Mouse (Mus musculus): Measurements from ENCODE around the gene Clcc1.
"Not testable (repeated sequence)": the region's sequence is repeated elsewhere in the genome, so short reads cannot be mapped to it uniquely, and the experiment has no call there.

The Clcc1 gene

GRCm38 (mm10) chr3:108653710-108654379 lies at the start of gene Clcc1:
Gene Clcc1 (plus strand): TSS chr3:108653913.
- in situ Hi-C loops (cut with MseI, MboI), result no loop called here

- in situ Hi-C loops (cut with MseI, MboI), result no loop called here
These were observed 44.8 kb upstream of the Clcc1 start for GRCm38 (mm10) chr3:108608906-108609305.

- in situ Hi-C loops (cut with MseI, MboI), result no loop called here
These were observed 19.0 kb upstream of the Clcc1 start for GRCm38 (mm10) chr3:108634761-108635160.

GRCm38 (mm10) chr3:108639412-108639811 lies 14.3 kb upstream of the Clcc1 start:
- in situ Hi-C loops (cut with MseI, MboI), result no loop called here

GRCm38 (mm10) chr3:108640998-108641397 lies 12.7 kb upstream of the Clcc1 start:
- in situ Hi-C loops (cut with MseI, MboI), result no loop called here

- in situ Hi-C loops (cut with MseI, MboI), result no loop called here
These were observed 8.9 kb upstream of the Clcc1 start for GRCm38 (mm10) chr3:108644856-108645255.

GRCm38 (mm10) chr3:108646036-108646435 lies 7.7 kb upstream of the Clcc1 start:
- in situ Hi-C loops (cut with MseI, MboI), result no loop called here

GRCm38 (mm10) chr3:108647681-108648080 lies 6.0 kb upstream of the Clcc1 start:
- in situ Hi-C loops (cut with MseI, MboI), result not testable (repeated sequence)

- in situ Hi-C loops (cut with MseI, MboI), result no loop called here
These were observed 659 bp upstream of the Clcc1 start for GRCm38 (mm10) chr3:108652866-108653642.

GRCm38 (mm10) chr3:108654566-108654965 lies 853 bp downstream of the Clcc1 start:
- in situ Hi-C loops (cut with MseI, MboI), result no loop called here

GRCm38 (mm10) chr3:108655486-108655885 lies 1.8 kb downstream of the Clcc1 start:
- in situ Hi-C loops (cut with MseI, MboI), result no loop called here

GRCm38 (mm10) chr3:108658612-108659011 lies 4.9 kb downstream of the Clcc1 start:
- in situ Hi-C loops (cut with MseI, MboI), result no loop called here

GRCm38 (mm10) chr3:108660941-108661340 lies 7.2 kb downstream of the Clcc1 start:
- in situ Hi-C loops (cut with MseI, MboI), result no loop called here

GRCm38 (mm10) chr3:108676616-108677015 lies 22.9 kb downstream of the Clcc1 start:
- in situ Hi-C loops (cut with MseI, MboI), result no loop called here

GRCm38 (mm10) chr3:108681004-108681403 lies 27.3 kb downstream of the Clcc1 start:
- in situ Hi-C loops (cut with MseI, MboI), result no loop called here

- in situ Hi-C loops (cut with MseI, MboI), result not testable (repeated sequence)
These were observed 29.9 kb downstream of the Clcc1 start for GRCm38 (mm10) chr3:108683597-108683996.

GRCm38 (mm10) chr3:108685701-108686100 lies 32.0 kb downstream of the Clcc1 start:
- in situ Hi-C loops (cut with MseI, MboI), result no loop called here

GRCm38 (mm10) chr3:108689015-108689441 lies 35.3 kb downstream of the Clcc1 start:
- in situ Hi-C loops (cut with MseI, MboI), result no loop called here

GRCm38 (mm10) chr3:108689446-108689845 lies 35.7 kb downstream of the Clcc1 start:
- in situ Hi-C loops (cut with MseI, MboI), result no loop called here

GRCm38 (mm10) chr3:108689979-108690378 lies 36.3 kb downstream of the Clcc1 start:
- in situ Hi-C loops (cut with MseI, MboI), result no loop called here

- in situ Hi-C loops (cut with MseI, MboI), result no loop called here
These were observed 40.6 kb downstream of the Clcc1 start for GRCm38 (mm10) chr3:108694321-108694720.

GRCm38 (mm10) chr3:108698662-108699061 lies 44.9 kb downstream of the Clcc1 start:
- in situ Hi-C loops (cut with MseI, MboI), result no loop called here

- in situ Hi-C loops (cut with MseI, MboI), result no loop called here
These were observed 46.1 kb downstream of the Clcc1 start for GRCm38 (mm10) chr3:108699786-108700185.

Measured in mouse trophoblast stem cell (cell line).